Mouse (Mus musculus): ENCODE results near the gene Olfml3.

Gene Olfml3

DNA sequence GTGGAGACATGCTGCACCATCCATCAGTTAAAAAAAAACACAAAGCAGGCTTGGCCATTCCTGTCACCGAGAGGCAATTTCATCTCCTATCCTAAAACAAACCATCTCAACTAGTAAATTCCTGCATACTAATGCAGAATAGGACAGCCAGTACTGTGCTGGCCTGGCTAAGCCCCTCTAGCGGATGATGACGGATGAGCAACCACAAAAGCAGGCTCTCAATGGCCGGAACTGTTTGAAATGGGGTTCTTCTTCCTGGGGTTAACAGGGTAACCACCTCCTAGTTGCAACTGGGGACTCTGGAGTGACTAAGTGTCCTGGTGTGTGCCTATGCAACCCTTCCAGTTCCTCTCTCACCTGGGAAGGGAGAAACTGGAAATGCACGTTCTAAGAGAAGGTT is 2.5 kb upstream of the Olfml3 start:
- DNase-seq (ENCODE audit: low spot score in 2 of 2): peak in 1 of 2 experiments; percentile 10

GRCm38 (mm10) chr3:103739329-103739728 is 1.5 kb upstream of the Olfml3 start, which contains the start of gene Gm10964:
Gm10964 (plus strand) TSS chr3:103739366.
- no peak for DNase-seq (ENCODE audit: low spot score in 2 of 2)

GRCm38 (mm10) chr3:103737061-103737754 is 593 bp downstream of the Olfml3 start:
- no peak for DNase-seq (ENCODE audit: low spot score in 2 of 2)

GRCm38 (mm10) chr3:103735776-103736600 is 1.8 kb downstream of the Olfml3 start:
- DNase-seq (ENCODE audit: low spot score in 2 of 2): no peak

DNA sequence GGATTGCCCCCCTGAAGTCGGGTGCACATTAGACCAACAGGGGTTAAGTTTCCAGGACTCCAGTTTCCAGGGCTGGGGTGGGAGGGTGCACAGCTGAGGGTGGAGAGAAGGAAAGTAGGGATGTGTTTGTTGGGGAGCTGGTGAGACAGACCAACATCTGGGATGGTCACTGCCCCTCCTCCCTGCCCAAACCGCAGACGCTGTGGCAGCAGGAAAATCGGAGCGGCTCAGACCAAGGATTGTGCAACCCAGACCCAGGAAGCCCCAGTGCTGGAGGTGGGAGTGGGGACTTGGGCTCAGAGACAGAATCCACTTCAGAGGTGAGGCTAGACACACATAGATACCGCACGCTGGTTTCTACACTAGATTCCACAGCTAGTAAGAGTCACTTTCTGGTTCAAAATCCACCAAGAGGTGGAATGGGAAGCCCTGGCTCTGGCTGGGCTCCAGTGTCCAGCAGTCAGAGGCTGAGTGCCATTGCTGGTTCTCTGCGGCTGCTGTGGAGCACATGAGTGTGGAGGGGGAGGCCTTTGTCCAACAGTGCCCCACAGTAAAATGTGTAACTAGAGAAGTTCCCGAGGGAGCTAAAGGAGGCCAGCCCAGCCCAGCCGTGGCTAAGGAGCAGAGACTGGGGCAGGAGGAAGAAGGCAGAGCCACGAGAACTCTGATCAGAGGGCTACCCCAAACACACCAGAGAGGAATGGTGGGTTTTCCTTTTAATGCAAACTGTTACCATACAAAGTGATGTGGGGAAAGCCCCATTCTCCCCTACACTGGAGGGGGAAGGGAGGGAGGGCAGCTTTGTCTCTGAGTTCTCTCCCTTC is 2.9 kb downstream of the Olfml3 start:
- DNase-seq (ENCODE audit: low spot score in 2 of 2): no peak

DNA sequence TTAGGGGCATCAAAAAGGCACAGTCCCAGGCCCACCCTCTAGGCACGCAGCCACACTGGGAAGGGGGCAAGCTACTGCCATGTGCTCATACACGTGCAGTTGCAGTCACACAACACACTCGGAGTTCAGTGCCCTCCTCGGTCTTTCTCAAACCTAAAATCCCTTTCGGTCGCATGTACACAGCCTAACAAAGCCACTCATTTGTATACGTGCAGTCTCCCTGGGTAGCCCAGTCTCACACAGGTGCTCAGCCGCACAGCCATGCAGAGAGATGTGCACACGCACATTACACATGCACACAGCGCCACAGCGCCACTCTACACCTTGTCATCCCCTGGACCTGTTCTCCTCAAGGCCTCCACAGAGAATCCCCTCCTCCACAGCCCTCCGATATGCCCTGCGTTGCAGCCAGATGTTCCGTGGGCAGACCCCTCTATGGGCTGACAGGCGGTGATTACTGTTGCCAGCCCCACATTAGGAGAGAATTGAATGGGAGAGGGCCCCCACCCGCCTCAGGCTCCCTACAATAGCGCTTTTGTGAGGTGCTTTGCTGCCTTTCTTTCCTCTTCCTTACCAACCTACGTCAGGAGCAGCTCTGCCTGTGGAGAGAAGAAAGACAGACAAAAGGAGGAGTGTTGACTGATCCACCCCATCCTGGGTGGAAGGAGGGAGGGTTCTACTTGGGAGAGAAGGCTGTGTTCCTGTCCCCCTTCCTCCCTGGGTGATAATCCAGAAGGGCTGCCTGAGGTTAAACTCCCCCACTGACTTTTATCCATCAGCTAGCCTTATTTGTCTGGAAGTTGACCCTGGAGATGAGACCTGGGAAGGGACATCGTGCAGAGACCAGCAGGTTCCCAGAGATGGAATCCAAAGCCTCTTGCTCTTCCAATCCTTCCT is 3.8 kb downstream of the Olfml3 start:
- no peak for DNase-seq (ENCODE audit: low spot score in 2 of 2)

GRCm38 (mm10) chr3:103733176-103733575 is 4.6 kb downstream of the Olfml3 start:
- DNase-seq (ENCODE audit: low spot score in 2 of 2): no peak

DNA sequence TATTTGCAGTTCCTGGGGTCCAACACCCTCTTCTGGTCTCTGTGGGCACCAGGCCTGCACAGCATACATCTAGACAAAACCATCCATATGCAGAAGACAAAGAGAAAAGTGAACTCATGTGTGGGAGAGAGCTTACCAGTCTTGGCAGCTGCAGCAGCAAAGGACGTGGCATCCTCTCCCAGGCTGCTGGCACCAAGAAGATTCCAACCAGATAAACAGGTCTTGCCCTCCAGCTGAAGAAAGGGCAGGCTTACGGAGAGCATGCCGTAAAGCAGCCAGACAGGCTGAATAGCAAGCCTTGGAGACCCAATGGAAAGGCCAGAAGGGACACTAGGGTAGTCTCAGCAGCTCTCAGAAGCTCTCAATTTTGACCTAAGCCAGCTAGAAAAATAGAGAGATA is 5.7 kb downstream of the Olfml3 start:
- DNase-seq (ENCODE audit: low spot score in 2 of 2): no peak

- DNase-seq (ENCODE audit: low spot score in 2 of 2): no peak
Measured at GRCm38 (mm10) chr3:103729850-103730249, 8.0 kb downstream of the Olfml3 start.

GRCm38 (mm10) chr3:103727813-103728326 is 9.9 kb downstream of the Olfml3 start:
- no peak for DNase-seq (ENCODE audit: low spot score in 2 of 2)

DNA sequence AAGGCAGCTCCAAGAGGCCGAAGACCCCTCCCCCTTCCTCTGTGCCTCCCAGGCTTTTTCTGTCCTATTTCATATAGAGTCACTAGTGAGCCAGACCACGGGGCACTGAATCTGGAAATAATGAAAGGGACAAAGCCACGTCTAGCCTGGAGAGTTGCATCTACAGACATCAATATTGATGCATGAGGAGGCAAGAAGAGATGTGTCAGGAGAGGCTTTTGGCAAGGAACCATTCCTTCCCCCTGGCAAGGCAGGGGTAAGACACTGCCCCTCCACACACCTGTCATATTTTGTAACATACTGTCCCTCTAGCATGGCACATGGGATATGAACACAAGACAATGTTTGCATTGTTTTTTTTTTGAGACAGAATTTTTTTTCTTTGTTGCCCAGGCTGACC is 11.2 kb downstream of the Olfml3 start:
- DNase-seq (ENCODE audit: low spot score in 2 of 2): no peak

GRCm38 (mm10) chr3:103724137-103724536 is 13.7 kb downstream of the Olfml3 start:
- no peak for DNase-seq (ENCODE audit: low spot score in 2 of 2)

- no peak for DNase-seq (ENCODE audit: low spot score in 2 of 2)
Measured at GRCm38 (mm10) chr3:103718728-103719127, 19.1 kb downstream of the Olfml3 start.

DNA sequence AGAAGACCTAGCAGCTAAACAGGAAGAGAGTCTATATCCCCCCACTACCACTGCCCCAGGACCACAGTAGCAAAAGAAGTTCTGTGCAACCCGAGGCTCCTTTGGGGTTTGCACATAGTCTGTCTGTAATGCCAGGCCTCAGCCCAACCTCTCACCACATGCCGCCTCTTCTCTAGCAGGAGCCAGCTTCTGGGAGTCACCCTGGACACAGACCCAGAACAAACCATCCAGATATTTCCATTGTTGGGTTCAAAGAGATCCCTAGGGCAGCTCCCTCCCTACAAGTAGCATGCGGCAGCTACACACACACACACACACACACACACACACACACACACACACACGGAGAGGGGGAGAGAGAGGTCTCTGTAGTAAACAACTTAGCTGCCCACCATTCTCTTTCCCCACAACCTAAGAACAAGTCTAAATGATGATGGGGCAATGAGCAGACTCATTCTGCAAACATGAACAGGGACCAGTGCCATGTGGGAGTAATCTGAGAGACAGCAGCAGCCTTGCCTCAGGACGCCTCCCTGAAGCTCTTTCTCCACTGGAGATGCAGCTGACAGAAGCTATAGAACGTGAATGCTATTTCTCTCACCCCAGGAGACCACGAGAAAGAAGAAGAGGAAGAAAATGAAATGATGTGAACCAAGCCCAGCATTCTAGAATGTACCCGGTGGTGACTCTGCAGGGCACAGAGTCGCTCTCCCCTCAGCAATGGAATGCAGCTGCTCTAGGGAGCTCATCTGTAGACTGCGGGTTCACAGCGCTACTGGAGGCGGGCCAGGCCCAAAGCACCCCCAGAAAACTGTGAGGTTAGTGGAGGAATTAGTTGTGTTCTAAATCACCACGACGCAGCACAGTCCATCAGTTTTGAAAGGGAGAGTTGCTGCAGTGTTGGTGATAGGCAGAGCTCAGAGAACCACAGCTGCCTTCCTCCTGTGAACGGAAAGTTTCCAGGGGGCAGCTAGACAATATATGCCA is 20.7 kb downstream of the Olfml3 start:
- no peak for DNase-seq (ENCODE audit: low spot score in 2 of 2)

DNA sequence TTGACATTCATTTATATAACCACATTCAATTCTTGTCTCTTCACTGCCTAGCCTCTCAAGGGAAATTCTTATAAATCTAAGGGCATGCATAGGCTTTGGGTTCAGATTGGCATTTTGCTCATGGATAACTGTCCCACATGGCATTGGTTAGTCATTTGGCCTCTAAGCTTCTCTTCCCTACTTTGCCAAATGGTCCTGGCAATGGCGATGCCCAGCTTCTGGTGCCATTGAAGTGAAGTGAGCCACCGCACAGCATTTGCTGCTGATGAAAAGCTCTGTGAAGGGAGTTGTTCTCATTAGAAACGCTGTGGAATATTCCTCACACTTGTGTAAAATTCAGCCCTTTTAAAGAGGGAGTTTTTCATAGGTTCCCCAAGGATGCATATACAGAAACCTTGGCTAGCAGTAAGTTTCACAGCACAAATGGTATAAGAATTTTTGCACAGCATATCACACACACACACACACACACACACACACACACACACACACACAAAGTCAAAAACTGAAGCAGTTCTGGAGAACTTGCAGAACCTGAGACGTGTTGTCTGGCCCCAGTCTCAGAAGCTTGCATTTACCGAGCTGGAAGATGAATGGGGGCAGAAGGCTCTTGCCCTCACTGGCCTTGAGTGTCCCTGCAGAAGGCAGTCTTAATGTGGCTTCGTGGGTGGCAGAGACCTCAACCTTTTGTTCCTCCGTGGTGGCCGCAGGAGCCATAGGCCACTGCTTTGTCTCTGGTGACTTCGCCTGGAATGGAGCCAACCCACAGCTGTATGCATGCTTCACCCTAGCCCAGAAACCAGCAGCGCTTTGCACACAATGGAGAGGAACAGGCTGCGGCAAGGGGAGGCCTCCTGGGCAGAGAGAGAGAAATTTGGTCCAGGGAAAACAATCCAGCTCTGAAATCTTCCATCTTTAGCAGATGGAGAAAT is 21.8 kb downstream of the Olfml3 start:
- DNase-seq (ENCODE audit: low spot score in 2 of 2): peak in 1 of 2 experiments; percentile 24

DNA sequence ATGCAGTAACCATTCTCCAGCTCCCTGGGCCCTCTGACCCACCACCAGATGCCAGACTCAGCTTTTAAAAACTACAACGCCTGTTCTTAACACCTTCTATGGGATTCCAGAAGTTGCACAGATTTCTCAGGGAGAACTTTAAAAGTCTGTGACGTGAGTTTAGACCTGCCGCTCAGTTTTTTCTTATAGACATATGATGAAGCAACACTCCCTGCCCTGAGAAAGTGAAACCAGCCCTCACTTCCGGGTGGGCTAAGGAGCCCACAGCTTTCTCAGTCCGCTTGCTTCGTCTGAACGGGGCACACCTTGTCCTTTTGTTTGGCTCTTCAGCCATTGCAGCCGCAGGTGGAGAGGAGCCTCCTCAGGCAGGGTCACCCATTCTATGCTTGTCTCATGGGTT is 22.9 kb downstream of the Olfml3 start:
- DNase-seq (ENCODE audit: low spot score in 2 of 2): no peak

GRCm38 (mm10) chr3:103714236-103714875 is 23.4 kb downstream of the Olfml3 start:
- DNase-seq (ENCODE audit: low spot score in 2 of 2): no peak

GRCm38 (mm10) chr3:103712196-103712595 is 25.6 kb downstream of the Olfml3 start:
- no peak for DNase-seq (ENCODE audit: low spot score in 2 of 2)

Data from natural killer cell, adult 2 months (primary cell).